Mouse (Mus musculus): Measurements from ENCODE around the gene Eif4a3. TPM values are rescaled to one million over a fixed set of nuclear protein-coding genes. Genes with fewer than 3 reads are reported as not detected.

Gene Eif4a3
- polyA plus RNA-seq (2012; rRNA removed), result 73.4 and 97.6 TPM in 2 replicates

GRCm38 (mm10) chr11:119299391-119300245, at the start of gene Eif4a3:
Gene Eif4a3 (minus strand): TSS chr11:119300089.
- H3K4me3 ChIP-seq (ENCODE audit: extremely low read depth, insufficient read depth, insufficient read length), result peak within 1 kb of the TSS; percentile 99
- WGBS, result under 1% methylated on average over 89 of the region's 89 CpGs
- peak within 1 kb of the TSS; percentile 88 for H3K27ac ChIP-seq (ENCODE audit: insufficient read depth, low read length)
- DNase-seq (ENCODE audit: low read depth in 1 of 2, low spot score in 2 of 2), result peak; percentile 96
- TF ChIP-seq POLR2A (IDR thresholded peaks at IDR 0.05; ENCODE audit: low read depth, low read length) (peak; percentile 56), CTCF (IDR thresholded peaks at IDR 0.05; ENCODE audit: extremely low read depth, insufficient read depth, insufficient read length, insufficient replicate concordance) (no peak)
- peaks cover 17% of the 10 kb centered on the region for H3K36me3 ChIP-seq (ENCODE audit: control insufficient read depth, insufficient read depth, low read length)
- no peaks in the 10 kb centered on the region for H3K27me3 ChIP-seq (ENCODE audit: control insufficient read depth, insufficient read depth, low read length)
- peaks cover 6% of the 10 kb centered on the region; the same call in 1 of the 2 replicates for H3K4me1 ChIP-seq (ENCODE audit: control insufficient read depth, insufficient read depth, insufficient read length)

- Histone ChIP-seq H3K4me1 (ENCODE audit: control insufficient read depth, insufficient read depth, insufficient read length) (peaks cover 11% of the 10 kb centered on the region; the same call in 1 of the 2 replicates), H3K27me3 (ENCODE audit: control insufficient read depth, insufficient read depth, low read length) (no peaks in the 10 kb centered on the region), H3K36me3 (ENCODE audit: control insufficient read depth, insufficient read depth, low read length) (peaks cover 29% of the 10 kb centered on the region), H3K27ac (ENCODE audit: insufficient read depth, low read length) (no peak overlapping the region), H3K4me3 (ENCODE audit: extremely low read depth, insufficient read depth, insufficient read length) (no peak overlapping the region)
- 53% methylated on average over 4 of the region's 4 CpGs for WGBS
- no peak for DNase-seq (ENCODE audit: low read depth in 1 of 2, low spot score in 2 of 2)
- TF ChIP-seq CTCF (IDR thresholded peaks at IDR 0.05; ENCODE audit: extremely low read depth, insufficient read depth, insufficient read length, insufficient replicate concordance), result no peak
- no peak for TF ChIP-seq POLR2A (IDR thresholded peaks at IDR 0.05; ENCODE audit: low read depth, low read length)
Measured at GRCm38 (mm10) chr11:119347125-119347524, 47.2 kb upstream of the Eif4a3 start.

- TF ChIP-seq POLR2A (IDR thresholded peaks at IDR 0.05; ENCODE audit: low read depth, low read length) (no peak), CTCF (IDR thresholded peaks at IDR 0.05; ENCODE audit: extremely low read depth, insufficient read depth, insufficient read length, insufficient replicate concordance) (no peak)
- Histone ChIP-seq H3K27me3 (ENCODE audit: control insufficient read depth, insufficient read depth, low read length) (no peaks in the 10 kb centered on the region), H3K36me3 (ENCODE audit: control insufficient read depth, insufficient read depth, low read length) (peaks cover 24% of the 10 kb centered on the region), H3K4me1 (ENCODE audit: control insufficient read depth, insufficient read depth, insufficient read length) (peaks cover 7% of the 10 kb centered on the region; the same call in 1 of the 2 replicates), H3K4me3 (ENCODE audit: extremely low read depth, insufficient read depth, insufficient read length) (no peak overlapping the region), H3K27ac (ENCODE audit: insufficient read depth, low read length) (no peak overlapping the region)
- 21% methylated on average over 6 of the region's 6 CpGs for WGBS
- no peak for DNase-seq (ENCODE audit: low read depth in 1 of 2, low spot score in 2 of 2)
Measured at GRCm38 (mm10) chr11:119344865-119345264, 45.0 kb upstream of the Eif4a3 start.

- H3K27ac ChIP-seq (ENCODE audit: insufficient read depth, low read length), result no peak overlapping the region
- H3K4me3 ChIP-seq (ENCODE audit: extremely low read depth, insufficient read depth, insufficient read length), result no peak overlapping the region
- H3K4me1 ChIP-seq (ENCODE audit: control insufficient read depth, insufficient read depth, insufficient read length), result peaks cover 7% of the 10 kb centered on the region; the same call in 1 of the 2 replicates
- peaks cover 20% of the 10 kb centered on the region for H3K36me3 ChIP-seq (ENCODE audit: control insufficient read depth, insufficient read depth, low read length)
- 85% methylated on average over 8 of the region's 8 CpGs for WGBS
- no peak for DNase-seq (ENCODE audit: low read depth in 1 of 2, low spot score in 2 of 2)
- no peak for TF ChIP-seq POLR2A (IDR thresholded peaks at IDR 0.05; ENCODE audit: low read depth, low read length)
- TF ChIP-seq CTCF (IDR thresholded peaks at IDR 0.05; ENCODE audit: extremely low read depth, insufficient read depth, insufficient read length, insufficient replicate concordance), result no peak
- no peaks in the 10 kb centered on the region for H3K27me3 ChIP-seq (ENCODE audit: control insufficient read depth, insufficient read depth, low read length)
Measured at GRCm38 (mm10) chr11:119344178-119344577, 44.3 kb upstream of the Eif4a3 start.

- peak; percentile 66 to 75 for DNase-seq (ENCODE audit: low read depth in 1 of 2, low spot score in 2 of 2)
- WGBS, result 2% methylated on average over 5 of the region's 5 CpGs
Measured at GRCm38 (mm10) chr11:119339637-119340036, 39.7 kb upstream of the Eif4a3 start.

GRCm38 (mm10) chr11:119339179-119339578, 39.3 kb upstream of the Eif4a3 start:
- H3K27me3 ChIP-seq (ENCODE audit: control insufficient read depth, insufficient read depth, low read length), result no peaks in the 10 kb centered on the region
- no peak overlapping the region for H3K27ac ChIP-seq (ENCODE audit: insufficient read depth, low read length)
- H3K4me1 ChIP-seq (ENCODE audit: control insufficient read depth, insufficient read depth, insufficient read length), result no peaks in the 10 kb centered on the region

More at GRCm38 (mm10) chr11:119339637-119340036, 39.7 kb upstream of the Eif4a3 start:
- no peaks in the 10 kb centered on the region for H3K27me3 ChIP-seq (ENCODE audit: control insufficient read depth, insufficient read depth, low read length)
- no peak overlapping the region for H3K27ac ChIP-seq (ENCODE audit: insufficient read depth, low read length)
- H3K4me3 ChIP-seq (ENCODE audit: extremely low read depth, insufficient read depth, insufficient read length), result no peak overlapping the region
- TF ChIP-seq CTCF (IDR thresholded peaks at IDR 0.05; ENCODE audit: extremely low read depth, insufficient read depth, insufficient read length, insufficient replicate concordance) (peak; percentile 62; the same call in 1 of the 2 replicates), POLR2A (IDR thresholded peaks at IDR 0.05; ENCODE audit: low read depth, low read length) (no peak)
- 0 out of 2 replicates have a peak, but pooled peaks cover 2% of the 10 kb centered on the region for H3K4me1 ChIP-seq (ENCODE audit: control insufficient read depth, insufficient read depth, insufficient read length)
- no peaks in the 10 kb centered on the region for H3K36me3 ChIP-seq (ENCODE audit: control insufficient read depth, insufficient read depth, low read length)

More at GRCm38 (mm10) chr11:119339179-119339578, 39.3 kb upstream of the Eif4a3 start:
- DNase-seq (ENCODE audit: low read depth in 1 of 2, low spot score in 2 of 2), result no peak
- Histone ChIP-seq H3K36me3 (ENCODE audit: control insufficient read depth, insufficient read depth, low read length) (no peaks in the 10 kb centered on the region), H3K4me3 (ENCODE audit: extremely low read depth, insufficient read depth, insufficient read length) (no peak overlapping the region)
- no peak for TF ChIP-seq POLR2A (IDR thresholded peaks at IDR 0.05; ENCODE audit: low read depth, low read length)
- no peak for TF ChIP-seq CTCF (IDR thresholded peaks at IDR 0.05; ENCODE audit: extremely low read depth, insufficient read depth, insufficient read length, insufficient replicate concordance)
- WGBS, result 65% methylated on average over 5 of the region's 5 CpGs

All from spleen, adult 2 months (tissue).